In the genomic region with DNA sequence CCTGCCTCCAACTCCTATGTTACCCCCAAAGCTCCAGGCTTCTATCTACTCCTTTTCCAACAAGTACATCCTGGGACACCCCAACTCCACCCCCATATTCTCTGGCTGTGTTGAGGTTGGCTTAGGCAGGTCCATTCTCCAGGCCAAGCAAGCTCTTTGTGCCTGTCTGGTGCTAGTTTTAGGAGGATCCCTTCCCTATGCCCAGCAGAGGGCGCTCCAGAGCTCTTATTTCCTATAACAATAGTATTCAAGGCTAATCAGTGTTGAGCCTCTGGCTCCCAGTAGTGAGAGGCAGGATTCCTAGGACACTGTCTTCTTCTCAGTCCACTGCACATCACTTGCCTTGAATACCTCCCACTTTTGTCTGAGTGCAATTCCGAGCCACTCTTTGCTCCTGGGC, we compare ENCODE assay signal across 9 mouse cellular contexts. TPM values are rescaled to one million over a fixed set of nuclear protein-coding genes. Genes with fewer than 3 reads are reported as not detected.
DNase-seq lines count a peak whose midpoint lies in the region; ATAC-seq and TF ChIP-seq lines count a peak whose summit lies in the region.
"Had no signal": no experiment of that assay in that cellular context is flagged by ENCODE, and none has a peak within 500 bp of the region (broad histone marks: within the 10 kb centered on the region; RNA-seq: fewer than 3 reads in every experiment).

No protein-coding gene starts in this region.

- H3K9ac ChIP-seq in ES-E14 (ENCODE audit: insufficient read depth, low read depth, low read length, poor library complexity, severe bottlenecking), result no peak overlapping the region
- H3K9ac ChIP-seq in forebrain, embryonic 13.5 days, result 0 out of 2 replicates have a peak overlapping the region, but pooled peaks have one; percentile 37

- H3K36me3 ChIP-seq in ES-E14 (ENCODE audit: control insufficient read depth, insufficient read depth, low read length, poor library complexity, severe bottlenecking), result no peaks in the 10 kb centered on the region; the same call in 1 of the 2 replicates
- H3K36me3 ChIP-seq in forebrain, embryonic 13.5 days (ENCODE audit: poor library complexity, severe bottlenecking), result peaks cover 33% of the 10 kb centered on the region
- peaks cover 28% of the 10 kb centered on the region for H3K36me3 ChIP-seq in hindbrain, embryonic 10.5 days

- in situ Hi-C loops in ES-E14 (cut with MboI; ENCODE audit: low sequenced_read_pairs in 2 of 2, unreplicated experiment in 2 of 2), result no loop called here

- H3K4me3 ChIP-seq in ES-E14 (ENCODE audit: insufficient read depth in 1 of 2, low read depth in 1 of 2, low read length in 2 of 2, poor library complexity in 1 of 2, severe bottlenecking in 1 of 2), result no peak overlapping the region
- H3K4me3 ChIP-seq in forebrain, embryonic 13.5 days, result no peak overlapping the region
- no peak overlapping the region for H3K4me3 ChIP-seq in hindbrain, embryonic 10.5 days

- H3K27me3 ChIP-seq in forebrain, embryonic 13.5 days, result no peaks in the 10 kb centered on the region
- peaks cover 32% of the 10 kb centered on the region for H3K27me3 ChIP-seq in hindbrain, embryonic 10.5 days (ENCODE audit: insufficient read depth, poor library complexity, severe bottlenecking)

- 0 out of 2 replicates have a peak, but pooled peaks have one; percentile 14 for ATAC-seq in forebrain, embryonic 13.5 days

- H3K27ac ChIP-seq in ES-E14 (ENCODE audit: insufficient read depth, low read depth, low read length, poor library complexity, severe bottlenecking), result no peak overlapping the region
- H3K27ac ChIP-seq in forebrain, embryonic 13.5 days, result no peak overlapping the region
- H3K27ac ChIP-seq in hindbrain, embryonic 10.5 days, result no peak overlapping the region

- peak; percentile 94 for DNase-seq in ES-E14 (ENCODE audit: low read depth, low spot score)
- peak; percentile 75 for DNase-seq in c-Kit-negative CD71-positive TER-119-positive erythroid progenitor cells, embryonic 14.5 days (ENCODE audit: low read depth, low spot score)
- DNase-seq in hindbrain, embryonic 10.5 days (ENCODE audit: low spot score), result peak; percentile 91
- DNase-seq in layer of hippocampus, adult 9-10 months (ENCODE audit: low spot score), result peak; percentile 87
- DNase-seq in lung, postnatal 36 days, result peak; percentile 96
- peak; percentile 99 for DNase-seq in retina, embryonic 14.5 days (ENCODE audit: low spot score)
- peak; percentile 67 to 72 for DNase-seq in thymus, postnatal 36 days

- WGBS in forebrain, embryonic 13.5 days, result 3% methylated on average over 2 of the region's 2 CpGs
- 4% methylated on average over 2 of the region's 2 CpGs for WGBS in hindbrain, embryonic 10.5 days

- peaks cover 2 to 4% of the 10 kb centered on the region in 2 experiments; a peak in 1 of 4 replicates for H3K4me1 ChIP-seq in ES-E14 (ENCODE audit: control insufficient read depth in 2 of 2, insufficient read depth in 2 of 2, low read length in 2 of 2, poor library complexity in 1 of 2)
- peaks cover 37% of the 10 kb centered on the region for H3K4me1 ChIP-seq in forebrain, embryonic 13.5 days
- H3K4me1 ChIP-seq in hindbrain, embryonic 10.5 days (replicated peaks), result peaks cover 52% of the 10 kb centered on the region

- peak overlapping the region; percentile 94 for H3K4me2 ChIP-seq in forebrain, embryonic 13.5 days

- no peaks in the 10 kb centered on the region for H3K9me3 ChIP-seq in ES-E14 (ENCODE audit: control insufficient read depth, insufficient read depth, low read depth, low read length)
- H3K9me3 ChIP-seq in forebrain, embryonic 13.5 days (replicated peaks), result no peaks in the 10 kb centered on the region
- no peaks in the 10 kb centered on the region for H3K9me3 ChIP-seq in hindbrain, embryonic 10.5 days

TF ChIP-seq in ES-E14, 5 proteins besides CTCF, POLR2A, EP300 and RAD21:
- TF ChIP-seq MAFK (IDR thresholded peaks at IDR 0.05; ENCODE audit: insufficient read depth, low read depth, low read length) (no peak), CHD2 (IDR thresholded peaks at IDR 0.05; ENCODE audit: low read depth, low read length) (no peak), HCFC1 (IDR thresholded peaks at IDR 0.05; ENCODE audit: borderline replicate concordance, insufficient read depth, low read length) (no peak), ZC3H11A (IDR thresholded peaks at IDR 0.05; ENCODE audit: borderline replicate concordance, low read depth, low read length) (no peak), ZNF384 (IDR thresholded peaks at IDR 0.05; ENCODE audit: low read depth, low read length) (no peak)

RNA-seq across cellular contexts. Expression of gene Fam221b, which starts 3.1 kb away (rescaled TPM):
- total RNA-seq in ES-E14 (2012; rRNA removed), result 9.3 and 13.3 TPM in 2 replicates
- polyA plus RNA-seq in forebrain, embryonic 13.5 days (2015; fragmentation: Nextera tagmentation; extraction: Ambion mirVana), result 2.1 and 2.9 TPM in 2 replicates
- polyA plus RNA-seq in hindbrain, embryonic 10.5 days (2016; fragmentation: Nextera tagmentation; extraction: Ambion mirVana), result 1.8 and 2.4 TPM in 2 replicates

RNA-seq across cellular contexts. Expression of gene Tmem8b, which starts 3.3 kb away (rescaled TPM):
- 1.4 and 1.9 TPM in 2 replicates for total RNA-seq in ES-E14 (2012; rRNA removed)
- polyA plus RNA-seq in forebrain, embryonic 13.5 days (2015; fragmentation: Nextera tagmentation; extraction: Ambion mirVana), result 12.1 and 13.8 TPM in 2 replicates
- polyA plus RNA-seq in hindbrain, embryonic 10.5 days (2016; fragmentation: Nextera tagmentation; extraction: Ambion mirVana), result 5.2 and 9.4 TPM in 2 replicates

RNA-seq across cellular contexts. Expression of gene Hint2, which starts 15.8 kb away (rescaled TPM):
- total RNA-seq in ES-E14 (2012; rRNA removed), result 46.0 and 72.9 TPM in 2 replicates
- polyA plus RNA-seq in forebrain, embryonic 13.5 days (2015; fragmentation: Nextera tagmentation; extraction: Ambion mirVana), result 75.6 and 79.2 TPM in 2 replicates
- polyA plus RNA-seq in hindbrain, embryonic 10.5 days (2016; fragmentation: Nextera tagmentation; extraction: Ambion mirVana), result 76.4 and 82.0 TPM in 2 replicates

RNA-seq across cellular contexts. Expression of gene Spag8, which starts 18.7 kb away (rescaled TPM):
- total RNA-seq in ES-E14 (2012; rRNA removed), result 0.27 and 0.58 TPM in 2 replicates
- 3.9 and 6.8 TPM in 2 replicates for polyA plus RNA-seq in forebrain, embryonic 13.5 days (2015; fragmentation: Nextera tagmentation; extraction: Ambion mirVana)
- polyA plus RNA-seq in hindbrain, embryonic 10.5 days (2016; fragmentation: Nextera tagmentation; extraction: Ambion mirVana), result 5.2 and 10.0 TPM in 2 replicates

RNA-seq across cellular contexts. Expression of gene Olfr70, which starts 28.5 kb away (rescaled TPM):
- not detected in 2 replicates for total RNA-seq in ES-E14 (2012; rRNA removed)
- polyA plus RNA-seq in forebrain, embryonic 13.5 days (2015; fragmentation: Nextera tagmentation; extraction: Ambion mirVana), result not detected in 2 replicates
- not detected in 2 replicates for polyA plus RNA-seq in hindbrain, embryonic 10.5 days (2016; fragmentation: Nextera tagmentation; extraction: Ambion mirVana)
- polyA plus RNA-seq: gonadal fat pad, adult 2 months had no signal
